Mouse (Mus musculus) brown adipose tissue, adult 24 weeks (tissue): ENCODE results near the gene Bcl2l2. TPM values are rescaled to one million over a fixed set of nuclear protein-coding genes. Genes with fewer than 3 reads are reported as not detected.

Source experiments
- H3K27ac ChIP-seq: fragments of 200-500 bp; replicated peaks from 2 replicates; pipeline ENCODE4 v1.5.1; 2012; ENCODE audit warnings: low read depth, mild to moderate bottlenecking, low read length
- H3K4me1 ChIP-seq: fragments of 200-500 bp; 2 replicates; pipeline ENCODE4 v1.6.1; 2012; ENCODE audit warnings: low read length, mixed read lengths; ENCODE audit not compliant: control insufficient read depth, insufficient read depth, insufficient read length
- H3K4me3 ChIP-seq: fragments of 200-500 bp; 2 replicates; pipeline ENCODE4 v1.5.1; 2012; ENCODE audit warnings: low read depth, mild to moderate bottlenecking, low read length, moderate library complexity; ENCODE audit not compliant: insufficient read depth
- polyA plus RNA-seq: library from polyadenylated mRNA; stranded (reverse); fragments of >200 nt; gene quantifications from 2 replicates; pipeline ENCODE4 v1.2.4, GENCODE M21; 2012; ENCODE audit not compliant: missing spikeins, insufficient read depth, insufficient read length

The Bcl2l2 gene
- polyA plus RNA-seq, 1 experiment, result 28.2 TPM

DNA sequence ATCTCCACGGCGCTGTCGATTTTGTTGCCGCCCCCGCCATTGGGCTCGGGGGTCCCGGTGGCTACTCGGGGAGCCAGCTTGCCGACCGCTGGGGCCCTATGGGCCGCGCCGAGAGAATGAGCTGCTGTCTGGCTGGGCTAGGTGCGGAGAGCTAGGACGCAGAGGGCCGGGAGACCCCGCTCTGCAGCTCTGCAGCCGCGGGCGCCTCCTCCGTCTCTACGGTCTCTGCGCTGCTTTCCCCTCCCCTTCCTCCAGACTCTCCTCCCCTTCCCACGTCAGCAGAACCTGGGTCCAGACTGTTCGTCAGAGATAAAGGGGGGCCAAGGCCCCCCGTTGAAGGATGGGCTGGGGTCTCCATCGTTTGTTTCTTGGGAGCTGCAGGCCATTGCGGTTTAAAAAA lies 29.7 kb downstream of the Bcl2l2 start, which contains the start of gene Slc22a17:
Gene Slc22a17, minus strand, starts transcription at position 247 of the 400 bp plus-strand sequence.
- Histone ChIP-seq H3K4me1 (peaks cover 3% of the 10 kb centered on the region; the same call in 1 of the 2 replicates), H3K4me3 (peak within 1 kb of the TSS; percentile 96), H3K27ac (no peak within 1 kb of the TSS)

GRCm38 (mm10) chr14:54913343-54913742 lies 30.2 kb downstream of the Bcl2l2 start:
- Histone ChIP-seq H3K27ac (no peak overlapping the region), H3K4me1 (peaks cover 3% of the 10 kb centered on the region; the same call in 1 of the 2 replicates), H3K4me3 (peak overlapping the region; percentile 96)

DNA sequence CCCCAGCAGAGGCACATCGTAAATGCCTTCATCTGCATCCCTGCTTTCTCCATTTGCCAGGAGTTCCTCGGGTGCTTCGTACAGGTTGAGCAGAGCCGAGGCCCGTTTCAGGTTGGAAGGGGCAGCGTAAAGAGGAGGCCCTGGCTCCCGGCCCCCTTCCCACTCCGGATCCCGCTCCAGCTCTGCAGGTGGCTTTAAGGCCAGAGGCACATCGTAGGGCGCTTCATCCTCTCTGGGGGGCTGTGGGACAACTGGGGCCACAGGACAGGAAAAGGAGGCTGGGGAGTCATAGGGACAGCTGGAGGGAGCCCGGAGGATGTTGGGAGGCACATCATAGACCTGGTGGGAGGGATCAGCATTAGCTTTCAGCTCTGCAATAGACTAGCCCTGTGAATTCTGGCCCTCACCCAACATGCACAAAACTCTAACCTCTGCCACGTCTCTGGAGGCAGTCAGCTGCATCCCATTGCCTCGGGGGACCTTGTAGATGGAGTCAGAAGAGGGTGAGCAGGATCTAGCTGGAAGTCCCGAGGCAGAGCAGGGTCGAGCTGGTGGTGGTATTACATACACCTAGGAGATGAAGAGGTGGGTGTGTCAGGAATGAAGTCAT lies 37.0 kb downstream of the Bcl2l2 start:
- no peaks in the 10 kb centered on the region for H3K4me1 ChIP-seq
- no peak overlapping the region for H3K4me3 ChIP-seq
- no peak overlapping the region for H3K27ac ChIP-seq

DNA sequence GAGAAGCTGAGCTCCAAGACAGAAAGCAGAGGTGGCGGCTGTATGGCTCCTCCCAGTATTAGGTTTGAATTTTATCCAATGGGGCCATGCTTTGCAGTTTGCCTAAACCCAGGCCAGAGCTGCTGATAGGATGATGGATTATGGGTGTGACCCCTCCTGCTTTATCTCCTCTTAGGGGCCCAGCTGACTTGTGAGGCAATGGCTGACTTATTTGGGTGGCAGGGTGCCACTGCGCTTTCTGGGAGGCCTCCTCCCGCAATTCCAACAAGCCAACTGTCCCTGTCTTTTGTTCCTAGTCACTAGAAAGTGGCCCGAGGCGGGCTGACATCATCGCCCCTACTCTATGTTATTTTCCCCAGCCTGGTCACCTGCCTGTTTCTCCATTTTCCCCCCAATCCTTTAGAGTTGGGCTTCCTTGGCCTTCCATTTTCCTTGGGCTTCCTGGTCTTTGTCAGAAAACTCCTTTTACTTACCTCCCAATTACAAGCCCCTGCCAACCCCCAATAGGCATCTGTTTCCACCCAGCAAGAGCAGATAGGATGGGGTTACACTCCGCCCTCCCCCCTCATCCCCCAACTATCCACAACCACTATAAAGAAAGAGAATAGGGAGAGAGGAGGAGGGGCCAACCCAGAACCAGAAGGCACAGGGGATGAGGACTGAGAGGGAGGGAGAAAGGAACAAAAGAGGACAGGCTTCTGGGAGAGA lies 41.6 kb downstream of the Bcl2l2 start:
- peak overlapping the region; percentile 19; the same call in 1 of the 2 replicates for H3K27ac ChIP-seq
- H3K4me3 ChIP-seq, result peak overlapping the region; percentile 57
- H3K4me1 ChIP-seq, result no peaks in the 10 kb centered on the region

- peak within 1 kb of the TSS; percentile 48 for H3K27ac ChIP-seq
- peak within 1 kb of the TSS; percentile 57 for H3K4me3 ChIP-seq
- no peaks in the 10 kb centered on the region for H3K4me1 ChIP-seq
Observed at GRCm38 (mm10) chr14:54925349-54926342, 42.5 kb downstream of the Bcl2l2 start, which contains the start of gene Efs. Gene Efs, minus strand, starts transcription at chr14:54926126.

GRCm38 (mm10) chr14:54926401-54927158 lies 43.4 kb downstream of the Bcl2l2 start:
- Histone ChIP-seq H3K4me1 (no peaks in the 10 kb centered on the region), H3K27ac (0 out of 2 replicates have a peak overlapping the region, but pooled peaks have one; percentile 12), H3K4me3 (peak overlapping the region; percentile 57)

- Histone ChIP-seq H3K27ac (no peak overlapping the region), H3K4me3 (no peak overlapping the region), H3K4me1 (no peaks in the 10 kb centered on the region)
Observed at GRCm38 (mm10) chr14:54927296-54927695, 44.1 kb downstream of the Bcl2l2 start.

DNA sequence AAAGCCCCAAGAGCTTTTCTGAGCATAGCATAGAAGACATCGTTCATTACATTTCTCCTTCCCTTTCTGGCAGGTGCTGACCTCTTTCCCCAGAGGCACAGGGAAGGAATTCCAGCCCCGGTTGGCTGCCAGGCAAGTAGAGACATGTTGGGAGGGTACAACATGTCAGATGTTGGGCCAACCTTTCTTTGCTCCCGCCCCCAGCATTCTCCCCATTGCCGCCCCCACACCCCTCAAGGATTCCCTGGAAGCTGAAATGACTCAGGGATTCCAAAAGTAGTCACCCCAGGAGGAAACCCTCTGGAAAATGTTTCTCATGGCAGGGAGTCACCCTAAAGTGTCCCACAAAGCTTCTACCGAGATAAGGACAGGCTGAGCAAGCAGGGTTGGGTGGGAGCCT lies 46.6 kb downstream of the Bcl2l2 start:
- no peaks in the 10 kb centered on the region for H3K4me1 ChIP-seq
- no peak overlapping the region for H3K27ac ChIP-seq
- no peak overlapping the region for H3K4me3 ChIP-seq

DNA sequence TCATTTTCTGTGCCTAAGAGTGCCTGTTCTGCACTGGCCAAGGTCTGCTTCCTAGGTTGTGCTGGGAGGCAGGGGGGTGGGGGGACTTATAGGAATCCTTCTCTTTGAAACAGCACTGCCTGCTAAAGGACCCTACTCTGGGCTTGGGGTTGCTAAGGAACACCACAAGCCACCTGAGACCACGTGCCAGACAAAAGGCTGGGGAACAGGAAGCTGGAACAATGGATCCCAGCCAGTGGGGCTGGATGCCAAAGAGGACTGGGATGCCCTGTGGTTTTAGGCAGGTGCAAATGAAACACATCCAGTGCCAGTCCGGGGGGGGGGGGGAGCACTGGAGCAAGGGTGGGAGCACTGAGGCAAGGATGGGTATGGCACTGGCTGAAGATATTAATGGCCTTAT lies 47.3 kb downstream of the Bcl2l2 start:
- Histone ChIP-seq H3K4me3 (no peak overlapping the region), H3K27ac (no peak overlapping the region), H3K4me1 (no peaks in the 10 kb centered on the region)

DNA sequence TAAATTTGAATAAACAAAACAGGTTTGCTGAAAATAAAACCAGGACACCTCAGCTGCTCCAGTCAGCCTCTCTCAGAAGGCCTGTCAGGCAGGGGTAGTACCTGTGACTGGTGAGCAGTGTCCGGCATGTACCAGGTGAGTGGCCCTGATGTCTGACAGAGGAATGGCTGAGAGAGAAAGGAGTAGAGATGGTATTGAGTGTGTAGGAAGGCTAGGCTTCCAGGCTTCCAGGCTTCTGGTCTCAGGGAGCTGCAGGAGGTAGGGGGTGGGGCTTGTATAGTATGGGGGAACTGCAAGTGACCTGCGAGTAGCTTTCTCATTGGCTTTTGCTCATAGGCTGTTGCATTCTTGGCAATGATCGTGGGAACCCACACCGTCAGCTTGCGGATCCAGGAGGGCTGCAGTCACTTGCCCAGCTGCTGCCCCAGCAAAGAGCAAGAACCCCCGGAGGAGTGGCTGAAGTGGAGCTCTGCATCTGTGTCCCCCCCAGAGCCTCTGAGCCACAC lies 49.5 kb downstream of the Bcl2l2 start, which contains the start of gene Il25:
Gene Il25, plus strand, starts transcription at position 51 of the 506 bp plus-strand sequence.
- Histone ChIP-seq H3K4me3 (no peak within 1 kb of the TSS), H3K4me1 (no peaks in the 10 kb centered on the region), H3K27ac (no peak within 1 kb of the TSS)

- H3K27ac ChIP-seq, result no peak within 1 kb of the TSS
- no peaks in the 10 kb centered on the region for H3K4me1 ChIP-seq
- H3K4me3 ChIP-seq, result no peak within 1 kb of the TSS
Observed at GRCm38 (mm10) chr14:54935904-54936830, 53.0 kb downstream of the Bcl2l2 start, which contains the start of gene Cmtm5. Gene Cmtm5, plus strand, starts transcription at chr14:54936261.

- no peak overlapping the region for H3K4me3 ChIP-seq
Observed at GRCm38 (mm10) chr14:54936831-54937160, 53.6 kb downstream of the Bcl2l2 start.

GRCm38 (mm10) chr14:54937361-54938182 lies 54.4 kb downstream of the Bcl2l2 start:
- Histone ChIP-seq H3K4me3 (no peak overlapping the region), H3K27ac (no peak overlapping the region), H3K4me1 (no peaks in the 10 kb centered on the region)

More at GRCm38 (mm10) chr14:54936831-54937160, 53.6 kb downstream of the Bcl2l2 start:
- no peak overlapping the region for H3K27ac ChIP-seq
- no peaks in the 10 kb centered on the region for H3K4me1 ChIP-seq
